Mouse (Mus musculus): ENCODE measurements around the gene Gjc3.

Gjc3 gene

GRCm38 (mm10) chr5:137962945-137963344 is at the start of gene Gjc3:
Gene Gjc3, minus strand, starts transcription at chr5:137963098.
- no peak within 1 kb of the TSS for H3K4me3 ChIP-seq (replicated peaks; ENCODE audit: low read length)
- no peaks in the 10 kb centered on the region for H3K4me1 ChIP-seq (replicated peaks; ENCODE audit: low read depth, low read length)
- no peaks in the 10 kb centered on the region for H3K36me3 ChIP-seq (ENCODE audit: insufficient read depth, low read length)
- no peak for TF ChIP-seq POU5F1 (IDR thresholded peaks at IDR 0.05; ENCODE audit: borderline replicate concordance, low read length)
- no peak for TF ChIP-seq NANOG (IDR thresholded peaks at IDR 0.05; ENCODE audit: borderline replicate concordance, low read length)
- TF ChIP-seq CTCF (conservative IDR thresholded peaks at IDR 0.05; ENCODE audit: low read length) = no peak
- no peaks in the 10 kb centered on the region; the same call in 1 of the 2 replicates for H3K27me3 ChIP-seq (ENCODE audit: insufficient read depth, low read length)
- no peaks in the 10 kb centered on the region for H3K9me3 ChIP-seq (ENCODE audit: low read length)

DNA sequence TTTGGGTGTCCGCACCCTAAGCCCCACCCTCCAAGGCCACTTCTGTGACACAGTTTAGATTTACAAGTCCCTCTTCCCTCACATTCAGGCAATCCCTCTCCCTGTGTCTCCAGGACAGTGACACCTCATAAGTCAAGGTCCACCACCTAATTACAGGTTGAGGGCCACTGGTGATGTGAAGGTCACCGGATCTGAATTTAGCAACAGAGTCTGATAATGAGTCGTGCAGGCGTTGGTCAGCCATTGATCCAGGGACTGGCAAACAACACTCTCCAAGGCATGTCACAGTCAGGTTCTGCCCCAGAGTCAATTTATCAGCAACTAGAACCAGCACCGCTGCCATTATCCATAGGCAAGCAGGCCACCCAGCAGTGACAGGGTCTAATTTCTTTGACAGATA is 49.5 kb upstream of the Gjc3 start:
- Histone ChIP-seq H3K4me1 (replicated peaks; ENCODE audit: low read depth, low read length) (no peaks in the 10 kb centered on the region), H3K27me3 (ENCODE audit: insufficient read depth, low read length) (no peaks in the 10 kb centered on the region), H3K4me3 (replicated peaks; ENCODE audit: low read length) (no peak overlapping the region), H3K36me3 (ENCODE audit: insufficient read depth, low read length) (no peaks in the 10 kb centered on the region), H3K9me3 (ENCODE audit: low read length) (peaks cover 59% of the 10 kb centered on the region)
- no peak for TF ChIP-seq NANOG (IDR thresholded peaks at IDR 0.05; ENCODE audit: borderline replicate concordance, low read length)
- TF ChIP-seq POU5F1 (IDR thresholded peaks at IDR 0.05; ENCODE audit: borderline replicate concordance, low read length) = no peak
- TF ChIP-seq CTCF (conservative IDR thresholded peaks at IDR 0.05; ENCODE audit: low read length) = no peak

DNA sequence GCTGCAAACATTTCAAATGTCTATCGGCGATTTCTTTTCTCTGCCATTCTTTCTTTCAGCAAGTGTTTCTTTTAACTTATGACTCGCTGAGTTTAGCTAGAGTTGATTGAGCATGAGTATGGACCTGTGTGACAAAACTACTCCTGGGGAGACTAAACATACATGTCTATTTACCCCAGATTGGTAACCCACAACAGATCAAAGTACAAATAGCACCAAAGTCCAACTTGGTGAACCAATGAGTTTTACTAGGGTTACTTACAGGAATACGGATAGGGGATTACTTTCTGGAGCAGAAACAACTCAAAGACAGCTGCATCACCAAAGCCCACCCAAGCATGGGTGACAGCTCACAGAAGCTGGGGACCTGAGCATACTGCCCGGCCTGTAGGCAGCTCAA is 46.5 kb upstream of the Gjc3 start:
- H3K36me3 ChIP-seq (ENCODE audit: insufficient read depth, low read length) = no peaks in the 10 kb centered on the region
- no peaks in the 10 kb centered on the region for H3K4me1 ChIP-seq (replicated peaks; ENCODE audit: low read depth, low read length)
- no peak overlapping the region for H3K4me3 ChIP-seq (replicated peaks; ENCODE audit: low read length)
- H3K9me3 ChIP-seq (ENCODE audit: low read length) = peaks cover 84% of the 10 kb centered on the region
- TF ChIP-seq POU5F1 (IDR thresholded peaks at IDR 0.05; ENCODE audit: borderline replicate concordance, low read length) (no peak), NANOG (IDR thresholded peaks at IDR 0.05; ENCODE audit: borderline replicate concordance, low read length) (no peak), CTCF (conservative IDR thresholded peaks at IDR 0.05; ENCODE audit: low read length) (no peak)
- H3K27me3 ChIP-seq (ENCODE audit: insufficient read depth, low read length) = no peaks in the 10 kb centered on the region

- TF ChIP-seq POU5F1 (IDR thresholded peaks at IDR 0.05; ENCODE audit: borderline replicate concordance, low read length) (no peak), CTCF (conservative IDR thresholded peaks at IDR 0.05; ENCODE audit: low read length) (no peak), NANOG (IDR thresholded peaks at IDR 0.05; ENCODE audit: borderline replicate concordance, low read length) (no peak)
These were observed 23.5 kb upstream of the Gjc3 start for GRCm38 (mm10) chr5:137986351-137986750.

DNA sequence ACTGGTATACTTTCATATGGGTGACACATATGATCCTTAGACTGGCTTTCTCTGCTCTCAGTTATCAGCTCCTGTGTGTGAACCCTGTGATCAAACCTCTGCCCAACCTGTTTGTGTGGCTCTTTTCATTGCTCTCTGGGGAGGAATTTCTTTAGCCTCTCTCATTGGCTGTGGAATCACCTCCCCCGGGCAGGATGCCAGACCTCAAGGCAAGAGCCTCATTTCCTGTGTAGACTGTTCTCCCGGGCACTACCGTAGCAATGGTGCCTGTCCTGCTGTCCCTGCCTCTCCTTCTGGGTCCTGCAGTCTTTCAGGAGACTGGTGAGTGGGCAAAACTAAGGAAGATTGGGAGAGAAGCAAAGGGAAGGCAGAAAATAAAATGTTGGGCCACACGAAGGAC is 18.4 kb upstream of the Gjc3 start, which contains the start of gene Azgp1:
Gene Azgp1, plus strand, starts transcription at position 221 of the 400 bp plus-strand sequence.
- H3K9me3 ChIP-seq (ENCODE audit: low read length) = no peaks in the 10 kb centered on the region
- no peak within 1 kb of the TSS for H3K4me3 ChIP-seq (replicated peaks; ENCODE audit: low read length)
- peaks cover 7% of the 10 kb centered on the region; the same call in 1 of the 2 replicates for H3K27me3 ChIP-seq (ENCODE audit: insufficient read depth, low read length)
- no peaks in the 10 kb centered on the region for H3K36me3 ChIP-seq (ENCODE audit: insufficient read depth, low read length)
- no peaks in the 10 kb centered on the region for H3K4me1 ChIP-seq (replicated peaks; ENCODE audit: low read depth, low read length)
- TF ChIP-seq POU5F1 (IDR thresholded peaks at IDR 0.05; ENCODE audit: borderline replicate concordance, low read length) = no peak
- no peak for TF ChIP-seq NANOG (IDR thresholded peaks at IDR 0.05; ENCODE audit: borderline replicate concordance, low read length)
- no peak for TF ChIP-seq CTCF (conservative IDR thresholded peaks at IDR 0.05; ENCODE audit: low read length)

More at GRCm38 (mm10) chr5:137986351-137986750, 23.5 kb upstream of the Gjc3 start:
- Histone ChIP-seq H3K27me3 (ENCODE audit: insufficient read depth, low read length) (peaks cover 7% of the 10 kb centered on the region; the same call in 1 of the 2 replicates), H3K4me3 (replicated peaks; ENCODE audit: low read length) (no peak overlapping the region), H3K9me3 (ENCODE audit: low read length) (peaks cover 3% of the 10 kb centered on the region), H3K36me3 (ENCODE audit: insufficient read depth, low read length) (no peaks in the 10 kb centered on the region), H3K4me1 (replicated peaks; ENCODE audit: low read depth, low read length) (peaks cover 8% of the 10 kb centered on the region; the same call in 1 of the 2 replicates)

- 0 out of 2 replicates have a peak, but pooled peaks cover 7% of the 10 kb centered on the region for H3K27me3 ChIP-seq (ENCODE audit: insufficient read depth, low read length)
- no peak overlapping the region for H3K4me3 ChIP-seq (replicated peaks; ENCODE audit: low read length)
- no peaks in the 10 kb centered on the region for H3K9me3 ChIP-seq (ENCODE audit: low read length)
- no peaks in the 10 kb centered on the region for H3K4me1 ChIP-seq (replicated peaks; ENCODE audit: low read depth, low read length)
- no peaks in the 10 kb centered on the region for H3K36me3 ChIP-seq (ENCODE audit: insufficient read depth, low read length)
- TF ChIP-seq NANOG (IDR thresholded peaks at IDR 0.05; ENCODE audit: borderline replicate concordance, low read length) (no peak), POU5F1 (IDR thresholded peaks at IDR 0.05; ENCODE audit: borderline replicate concordance, low read length) (no peak), CTCF (conservative IDR thresholded peaks at IDR 0.05; ENCODE audit: low read length) (no peak)
These were observed 16.2 kb upstream of the Gjc3 start for GRCm38 (mm10) chr5:137979081-137979480.

GRCm38 (mm10) chr5:137977291-137977690 is 14.4 kb upstream of the Gjc3 start:
- H3K27me3 ChIP-seq (ENCODE audit: insufficient read depth, low read length) = 0 out of 2 replicates have a peak, but pooled peaks cover 7% of the 10 kb centered on the region
- H3K4me3 ChIP-seq (replicated peaks; ENCODE audit: low read length) = no peak overlapping the region
- no peak for TF ChIP-seq NANOG (IDR thresholded peaks at IDR 0.05; ENCODE audit: borderline replicate concordance, low read length)
- no peak for TF ChIP-seq POU5F1 (IDR thresholded peaks at IDR 0.05; ENCODE audit: borderline replicate concordance, low read length)
- TF ChIP-seq CTCF (conservative IDR thresholded peaks at IDR 0.05; ENCODE audit: low read length) = no peak
- H3K4me1 ChIP-seq (replicated peaks; ENCODE audit: low read depth, low read length) = no peaks in the 10 kb centered on the region
- H3K36me3 ChIP-seq (ENCODE audit: insufficient read depth, low read length) = no peaks in the 10 kb centered on the region
- H3K9me3 ChIP-seq (ENCODE audit: low read length) = no peaks in the 10 kb centered on the region

- Histone ChIP-seq H3K27me3 (ENCODE audit: insufficient read depth, low read length) (0 out of 2 replicates have a peak, but pooled peaks cover 2% of the 10 kb centered on the region), H3K9me3 (ENCODE audit: low read length) (no peaks in the 10 kb centered on the region), H3K36me3 (ENCODE audit: insufficient read depth, low read length) (no peaks in the 10 kb centered on the region), H3K4me1 (replicated peaks; ENCODE audit: low read depth, low read length) (no peaks in the 10 kb centered on the region), H3K4me3 (replicated peaks; ENCODE audit: low read length) (no peak overlapping the region)
- TF ChIP-seq CTCF (conservative IDR thresholded peaks at IDR 0.05; ENCODE audit: low read length) = no peak
- no peak for TF ChIP-seq POU5F1 (IDR thresholded peaks at IDR 0.05; ENCODE audit: borderline replicate concordance, low read length)
- TF ChIP-seq NANOG (IDR thresholded peaks at IDR 0.05; ENCODE audit: borderline replicate concordance, low read length) = no peak
These were observed 12.5 kb upstream of the Gjc3 start for GRCm38 (mm10) chr5:137975434-137975833.

DNA sequence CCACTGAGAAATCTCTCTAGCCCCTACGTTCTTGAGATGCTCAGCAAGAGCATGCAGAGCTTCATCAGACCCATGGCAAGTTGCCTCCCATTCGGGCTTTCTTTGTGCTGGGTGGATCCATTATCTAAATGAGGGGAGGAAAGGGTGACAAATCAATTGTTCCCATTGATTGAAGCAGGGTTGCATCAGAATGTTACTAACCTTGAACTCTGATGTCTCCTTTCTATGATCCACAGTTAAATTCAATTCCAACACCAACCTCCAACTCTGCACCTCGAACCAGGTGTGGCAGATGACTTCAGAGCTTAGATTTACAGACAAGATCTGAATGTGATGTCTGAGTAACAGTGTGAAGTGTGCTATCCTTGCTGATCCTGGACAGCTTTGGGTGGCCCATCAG is 11.8 kb upstream of the Gjc3 start:
- H3K4me1 ChIP-seq (replicated peaks; ENCODE audit: low read depth, low read length) = no peaks in the 10 kb centered on the region
- no peak overlapping the region for H3K4me3 ChIP-seq (replicated peaks; ENCODE audit: low read length)
- no peaks in the 10 kb centered on the region for H3K36me3 ChIP-seq (ENCODE audit: insufficient read depth, low read length)
- no peaks in the 10 kb centered on the region for H3K9me3 ChIP-seq (ENCODE audit: low read length)
- H3K27me3 ChIP-seq (ENCODE audit: insufficient read depth, low read length) = 0 out of 2 replicates have a peak, but pooled peaks cover 2% of the 10 kb centered on the region
- TF ChIP-seq POU5F1 (IDR thresholded peaks at IDR 0.05; ENCODE audit: borderline replicate concordance, low read length) = no peak
- TF ChIP-seq CTCF (conservative IDR thresholded peaks at IDR 0.05; ENCODE audit: low read length) = no peak
- TF ChIP-seq NANOG (IDR thresholded peaks at IDR 0.05; ENCODE audit: borderline replicate concordance, low read length) = no peak

Data from E14TG2a.4 (cell line).